Mouse (Mus musculus): ENCODE measurements at regions not wholly inside any gene's neighbourhood (a gene's known extent, or its start where the extent isn't known, plus 50 kb on each side); places are given as distances from the start of the nearest gene placed in this dataset.

- TF ChIP-seq CTCF (conservative IDR thresholded peaks at IDR 0.05; ENCODE audit: low read length) (no peak), POU5F1 (IDR thresholded peaks at IDR 0.05; ENCODE audit: borderline replicate concordance, low read length) (no peak), NANOG (IDR thresholded peaks at IDR 0.05; ENCODE audit: borderline replicate concordance, low read length) (no peak)
These were observed 277.5 kb downstream of the Aldoart1 start for GRCm38 (mm10) chr4:72574946-72575345.

Data from E14TG2a.4 (cell line).